Mouse (Mus musculus) mesoderm, embryonic 11.5 days (tissue): ENCODE measurements around the gene Chd3.
"Not testable (repeated sequence)": the region's sequence is repeated elsewhere in the genome, so short reads cannot be mapped to it uniquely, and the experiment has no call there.

Experiments
- DNase-seq: peaks from one replicate; pipeline ENCODE4 v3.0.0-alpha.2; 2012; ENCODE audit warnings: low read depth, low spot score

Chd3 gene

GRCm38 (mm10) chr11:69325628-69326407 is 43.4 kb downstream of the Chd3 start, which contains the start of gene Kcnab3:
Gene Kcnab3 (plus strand): TSS chr11:69326258.
- DNase-seq: peak; percentile 80

- no peak for DNase-seq
Observed at GRCm38 (mm10) chr11:69324749-69325148, 44.5 kb downstream of the Chd3 start.

GRCm38 (mm10) chr11:69323667-69324111 is 45.5 kb downstream of the Chd3 start, which contains the start of the genes Cntrob and Trappc1:
Gene Cntrob (minus strand): TSS chr11:69323775.
Gene Trappc1 (plus strand): TSS chr11:69323980.
- DNase-seq: peak; percentile 100

GRCm38 (mm10) chr11:69322693-69323471 is 46.3 kb downstream of the Chd3 start:
- no peak for DNase-seq

- no peak for DNase-seq
Observed at GRCm38 (mm10) chr11:69322010-69322409, 47.2 kb downstream of the Chd3 start.

- no peak for DNase-seq
Observed at GRCm38 (mm10) chr11:69321580-69321979, 47.6 kb downstream of the Chd3 start.

GRCm38 (mm10) chr11:69318000-69318399 is 51.2 kb downstream of the Chd3 start:
- not testable (repeated sequence) for DNase-seq

GRCm38 (mm10) chr11:69316361-69316760 is 52.8 kb downstream of the Chd3 start:
- DNase-seq: no peak

GRCm38 (mm10) chr11:69311266-69311665 is 57.9 kb downstream of the Chd3 start:
- DNase-seq: no peak

GRCm38 (mm10) chr11:69306039-69306438 is 63.2 kb downstream of the Chd3 start:
- DNase-seq: no peak

- no peak for DNase-seq
Observed at GRCm38 (mm10) chr11:69305291-69305690, 63.9 kb downstream of the Chd3 start.

- DNase-seq: no peak
Observed at GRCm38 (mm10) chr11:69302817-69303216, 66.4 kb downstream of the Chd3 start.

- no peak for DNase-seq
Observed at GRCm38 (mm10) chr11:69298231-69298630, 71.0 kb downstream of the Chd3 start.

- no peak for DNase-seq
Observed at GRCm38 (mm10) chr11:69297799-69298198, 71.4 kb downstream of the Chd3 start.

GRCm38 (mm10) chr11:69295286-69295685 is 73.9 kb downstream of the Chd3 start:
- no peak for DNase-seq
